Mouse (Mus musculus): ENCODE data around the gene Spryd3.

DNA sequence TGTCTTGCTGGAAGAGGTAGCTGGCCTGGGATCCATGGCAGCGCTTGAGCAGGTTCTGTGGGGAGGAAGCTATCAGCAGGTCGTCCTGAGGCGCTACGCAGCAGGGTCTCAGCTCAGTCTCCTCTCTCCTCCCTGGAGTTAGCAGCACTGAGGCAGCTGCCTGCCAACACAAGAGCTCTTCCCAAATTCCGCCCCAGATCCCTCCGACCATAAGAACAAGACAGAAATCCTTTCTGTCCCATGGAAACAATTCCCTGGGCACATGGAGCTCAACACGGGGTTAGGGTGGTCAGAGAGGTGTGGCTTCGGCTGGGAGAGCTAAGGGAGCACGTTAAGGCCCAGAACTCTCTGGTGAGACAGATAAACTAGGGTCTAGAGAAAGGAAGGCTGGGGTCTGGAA lies 43.1 kb upstream of the Spryd3 start:
- no peak for TF ChIP-seq EP300 (IDR thresholded peaks at IDR 0.05; ENCODE audit: low read depth)
- TF ChIP-seq CTCF (IDR thresholded peaks at IDR 0.05; ENCODE audit: low read depth) = no peak

Measured in liver, postnatal 0 days (tissue).